Mouse (Mus musculus) C2C12 (cell line): ENCODE results near the gene Kdm4b.
A peak's percentile ranks its signal among the peaks of the same experiment; 100 is the strongest.

Source experiments
- CTCF ChIP-seq: IDR thresholded peaks from one replicate; pipeline ENCODE4 v1.5.1; 2011; ENCODE audit not compliant: control insufficient read depth, insufficient read depth, insufficient read length
- MYOG ChIP-seq: IDR thresholded peaks from one replicate; pipeline ENCODE4 v1.6.1; 2011; ENCODE audit not compliant: control insufficient read depth, insufficient read length; ENCODE audit errors: extremely low read depth

GRCm38 (mm10) chr17:56291171-56291511, 34.7 kb upstream of the Kdm4b start:
- TF ChIP-seq CTCF (peak; percentile 99), MYOG (no peak)
